Mouse (Mus musculus) left cerebral cortex, adult 8-10 months (tissue): ENCODE measurements around the gene Gdf1. TPM values are rescaled to one million over a fixed set of nuclear protein-coding genes. Genes with fewer than 3 reads are reported as not detected.

Source experiments
- DNase-seq, 2 experiments: peaks; one replicate each; pipeline ENCODE4 v3.0.0; 2022; ENCODE audit warnings: low spot score in 2 of 2
- total RNA-seq, 4 experiments: library from RNA; stranded (reverse); gene quantifications; 2 replicates each; pipeline ENCODE4 v1.2.4; 2022

Gene Gdf1
- total RNA-seq, 4 experiments from 2014 or later: 4.2 to 13.4 (median 7.4) TPM

- DNase-seq: peak in 1 of 2 experiments; percentile 32
These were observed 471 bp downstream of the Gdf1 start for GRCm38 (mm10) chr8:70329835-70330740.

DNA sequence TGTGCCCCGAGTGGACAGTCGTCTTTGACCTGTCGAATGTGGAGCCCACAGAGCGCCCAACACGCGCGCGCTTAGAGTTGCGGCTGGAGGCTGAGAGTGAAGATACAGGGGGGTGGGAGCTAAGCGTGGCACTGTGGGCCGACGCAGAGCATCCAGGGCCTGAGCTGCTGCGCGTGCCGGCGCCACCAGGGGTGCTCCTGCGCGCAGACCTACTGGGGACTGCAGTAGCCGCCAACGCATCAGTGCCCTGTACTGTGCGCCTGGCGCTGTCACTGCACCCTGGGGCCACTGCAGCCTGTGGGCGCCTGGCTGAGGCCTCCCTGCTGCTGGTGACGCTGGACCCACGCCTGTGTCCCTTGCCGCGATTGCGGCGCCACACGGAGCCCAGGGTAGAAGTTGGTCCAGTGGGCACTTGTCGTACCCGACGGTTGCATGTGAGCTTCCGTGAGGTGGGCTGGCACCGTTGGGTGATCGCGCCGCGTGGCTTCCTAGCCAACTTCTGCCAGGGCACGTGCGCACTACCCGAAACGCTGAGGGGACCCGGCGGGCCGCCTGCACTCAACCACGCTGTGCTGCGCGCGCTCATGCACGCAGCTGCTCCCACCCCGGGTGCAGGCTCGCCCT, 1.2 kb downstream of the Gdf1 start:
- DNase-seq: peak; percentile 60 to 76

DNA sequence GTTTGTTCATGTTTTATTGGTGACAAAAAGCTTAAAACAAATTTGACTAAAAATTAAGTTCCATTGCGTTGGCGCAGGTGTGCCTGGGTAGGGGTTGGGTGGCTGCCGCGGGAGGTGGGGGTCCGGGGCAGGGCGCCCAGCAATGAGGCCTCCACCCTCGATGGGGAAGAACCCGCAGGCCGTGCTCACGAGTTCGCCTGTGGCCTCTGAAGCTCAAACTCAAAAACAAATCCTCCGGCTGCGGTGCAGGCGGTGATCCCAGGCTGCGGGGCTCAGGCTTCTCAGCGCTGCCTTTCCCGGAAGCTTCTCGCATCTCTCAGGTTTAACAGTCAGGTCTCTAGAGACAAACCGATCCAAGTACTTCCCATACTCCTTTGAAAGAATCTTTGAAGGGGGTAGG, 1.9 kb downstream of the Gdf1 start:
- no peak for DNase-seq

DNA sequence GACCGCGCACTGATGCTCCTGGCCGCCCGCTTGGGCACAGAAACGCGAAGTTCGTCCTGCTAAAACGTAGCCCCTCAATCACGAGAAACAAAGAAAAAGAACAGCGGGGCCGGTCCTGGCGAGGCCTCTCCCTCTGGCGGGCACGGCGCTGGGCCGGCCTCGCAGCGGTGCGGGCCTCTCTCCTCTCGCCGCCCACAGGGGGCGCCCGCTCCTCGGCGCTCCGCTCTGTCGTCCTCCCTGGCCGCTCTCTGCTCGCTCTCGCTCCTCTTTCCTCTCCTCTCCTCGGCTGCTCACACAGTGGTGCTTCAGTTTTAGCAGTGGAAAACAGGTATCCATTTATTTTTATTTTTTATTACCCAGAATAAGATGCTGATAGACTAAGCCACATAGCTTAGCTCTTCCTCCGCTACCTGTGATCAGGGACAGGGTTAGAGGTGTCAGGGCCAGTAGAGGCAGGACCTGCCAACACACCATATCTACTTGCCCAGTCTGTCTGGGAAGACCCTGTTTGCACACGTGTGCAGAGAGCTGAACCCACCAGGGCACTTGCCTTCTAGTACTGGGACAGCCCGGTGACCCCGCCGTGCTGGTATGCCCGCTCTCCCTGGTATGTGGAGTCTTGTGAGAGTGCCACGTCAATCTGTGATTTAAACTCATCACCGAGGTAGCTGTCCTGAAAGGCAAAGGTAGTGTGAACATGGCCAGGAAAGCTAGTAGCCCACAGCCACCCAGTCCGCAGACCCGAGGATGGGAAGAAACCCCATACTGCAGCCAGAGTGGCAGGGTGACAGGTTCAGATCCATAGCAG, 2.7 kb downstream of the Gdf1 start:
- DNase-seq: peak; percentile 57 to 60

- no peak for DNase-seq
These were observed 3.2 kb downstream of the Gdf1 start for GRCm38 (mm10) chr8:70332878-70333202.

DNA sequence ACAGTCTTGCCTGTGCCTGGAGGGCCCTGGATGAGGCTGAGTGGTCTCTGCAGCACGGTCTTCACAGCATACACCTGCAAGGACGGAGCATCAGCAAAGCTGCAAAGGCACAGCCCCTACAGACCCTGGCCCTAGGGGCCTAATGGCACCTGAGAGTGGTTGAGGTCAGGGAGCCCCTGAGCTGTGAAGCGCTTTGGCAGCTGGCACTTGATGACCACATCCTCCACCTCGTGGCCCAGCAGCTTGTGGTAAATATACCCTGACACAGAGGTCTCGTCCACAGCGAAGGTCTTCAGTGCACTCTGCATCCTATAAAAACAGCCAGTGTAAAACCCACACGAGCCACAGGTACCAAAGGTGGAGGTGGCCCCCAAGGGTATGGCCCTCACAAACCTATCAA, 9.3 kb downstream of the Gdf1 start:
- no peak for DNase-seq

DNA sequence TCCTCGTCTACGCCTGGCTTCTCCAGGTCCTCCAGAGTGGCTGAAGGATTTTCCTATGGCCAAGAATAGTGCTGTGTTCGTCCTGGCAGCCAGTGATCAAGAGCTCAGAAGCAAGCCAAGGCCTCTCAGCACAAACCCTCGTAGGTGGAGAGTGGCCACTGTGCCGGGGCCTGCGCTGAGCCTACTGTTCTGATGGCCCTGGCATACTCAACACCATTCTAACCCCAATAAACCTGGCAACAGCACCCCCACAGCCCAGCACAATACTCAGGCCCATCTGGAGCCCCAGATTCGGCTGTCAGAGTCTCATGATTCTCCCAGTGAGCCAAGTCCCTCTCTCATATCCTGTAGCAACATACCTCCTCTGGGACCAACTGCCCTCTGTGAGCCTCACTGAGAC, 11.0 kb downstream of the Gdf1 start:
- no peak for DNase-seq

- DNase-seq: no peak
These were observed 12.4 kb downstream of the Gdf1 start for GRCm38 (mm10) chr8:70342007-70342406.

DNA sequence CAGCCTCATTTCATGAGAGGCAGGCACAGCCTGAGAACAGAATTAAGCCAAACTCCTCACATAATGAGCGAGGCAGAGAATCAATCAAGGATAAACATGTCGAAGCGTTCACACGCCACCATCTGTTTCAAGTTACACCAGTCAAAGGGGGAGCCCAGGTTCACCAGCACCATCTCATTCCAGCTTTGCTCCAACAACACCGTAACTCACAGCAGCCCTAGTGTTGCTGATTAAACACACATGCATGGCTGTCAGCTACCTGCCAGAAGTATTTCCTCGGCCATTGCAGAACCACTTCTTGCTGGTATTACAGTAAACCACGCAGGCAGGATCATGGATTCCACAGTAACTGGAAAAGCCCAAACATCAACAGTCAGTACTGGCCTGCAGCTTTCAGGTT, 13.5 kb downstream of the Gdf1 start:
- DNase-seq: no peak

- DNase-seq: no peak
These were observed 14.1 kb downstream of the Gdf1 start for GRCm38 (mm10) chr8:70343696-70344095.

DNA sequence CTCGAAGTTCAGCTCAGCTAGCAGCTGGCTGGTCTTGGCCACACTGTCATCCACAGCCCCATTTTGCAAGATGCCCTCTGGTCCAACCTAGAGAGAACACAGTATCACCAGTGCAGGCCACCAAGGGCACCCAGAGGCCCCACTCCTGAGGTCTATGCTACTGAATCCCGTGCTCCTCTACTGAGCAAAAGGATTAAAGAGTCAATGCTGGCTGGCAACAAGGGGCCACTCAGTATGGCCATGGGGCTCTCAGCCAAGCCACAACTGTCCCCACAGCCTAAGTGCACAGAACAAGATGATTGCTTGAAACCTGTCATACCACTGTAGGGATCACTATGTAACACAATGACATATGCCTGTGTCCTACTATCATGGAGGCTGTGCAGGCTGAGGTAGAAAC, 14.7 kb downstream of the Gdf1 start:
- DNase-seq: no peak

DNA sequence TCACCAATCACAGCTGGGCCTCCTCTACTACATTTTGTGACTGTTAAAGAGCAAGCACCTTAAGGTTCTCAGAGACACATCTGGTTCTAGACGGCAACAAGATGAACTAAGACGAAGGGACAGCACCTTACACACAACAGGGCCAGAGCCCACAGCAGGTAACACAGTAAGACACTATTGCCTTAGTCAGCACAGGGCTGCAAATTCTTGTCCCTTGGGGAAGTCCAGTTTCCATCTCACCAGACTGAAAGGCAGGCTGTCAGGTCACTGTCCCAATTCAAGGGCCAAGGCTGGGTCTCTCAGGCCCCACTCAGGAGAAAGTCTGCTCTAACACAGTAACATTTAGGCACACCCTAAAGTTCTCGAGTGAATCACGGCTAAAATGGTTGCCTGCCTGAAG, 17.8 kb downstream of the Gdf1 start:
- DNase-seq: no peak

DNA sequence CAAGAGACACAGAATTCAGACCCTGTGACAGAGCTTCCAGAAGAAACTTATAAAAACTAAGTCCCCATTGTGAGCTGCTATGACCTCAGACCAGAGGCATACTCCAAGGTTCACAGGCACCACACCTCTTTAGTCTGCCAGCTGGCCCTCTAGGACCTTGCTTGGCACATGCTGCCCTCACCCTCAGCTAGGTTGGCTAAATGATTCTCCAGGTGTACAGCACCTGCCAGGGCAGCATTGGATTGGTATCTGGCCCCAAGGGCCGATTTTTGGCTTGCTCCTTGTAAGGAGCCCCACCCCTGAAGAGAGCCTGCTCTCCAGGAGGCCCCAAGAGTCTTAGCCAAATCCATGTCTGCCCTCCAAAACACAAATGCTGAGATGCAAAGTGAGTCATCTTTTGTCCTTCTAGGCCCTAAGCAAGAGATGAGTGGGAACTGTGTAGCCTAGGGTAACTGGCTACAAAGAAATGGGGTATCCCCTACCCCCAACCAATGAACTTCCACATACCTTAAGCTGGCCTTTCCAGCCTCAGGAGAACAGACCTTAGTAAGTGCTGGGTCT, 18.3 kb downstream of the Gdf1 start:
- DNase-seq: no peak

- DNase-seq: peak in 1 of 2 experiments; percentile 61
These were observed 21.7 kb downstream of the Gdf1 start for GRCm38 (mm10) chr8:70351035-70351999.

DNA sequence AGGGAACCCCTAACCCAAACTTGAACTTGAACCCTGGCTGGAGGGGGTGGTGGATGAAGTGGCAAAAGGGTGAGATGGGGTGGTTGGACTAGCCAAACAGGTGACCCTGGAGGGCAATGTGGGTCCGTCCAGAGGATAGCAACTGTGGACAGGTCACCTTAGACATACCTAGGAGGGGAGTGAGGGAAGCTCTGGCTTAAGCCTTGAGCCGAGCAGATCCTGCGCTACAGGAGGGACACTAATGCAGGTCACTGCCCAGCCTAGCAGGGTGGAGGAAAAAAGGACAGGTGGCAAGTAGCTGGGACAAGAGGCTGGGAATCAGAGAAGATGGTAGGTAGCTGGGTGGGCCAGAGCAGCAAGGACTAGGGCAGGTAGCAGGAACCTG, 22.4 kb downstream of the Gdf1 start:
- DNase-seq: no peak

DNA sequence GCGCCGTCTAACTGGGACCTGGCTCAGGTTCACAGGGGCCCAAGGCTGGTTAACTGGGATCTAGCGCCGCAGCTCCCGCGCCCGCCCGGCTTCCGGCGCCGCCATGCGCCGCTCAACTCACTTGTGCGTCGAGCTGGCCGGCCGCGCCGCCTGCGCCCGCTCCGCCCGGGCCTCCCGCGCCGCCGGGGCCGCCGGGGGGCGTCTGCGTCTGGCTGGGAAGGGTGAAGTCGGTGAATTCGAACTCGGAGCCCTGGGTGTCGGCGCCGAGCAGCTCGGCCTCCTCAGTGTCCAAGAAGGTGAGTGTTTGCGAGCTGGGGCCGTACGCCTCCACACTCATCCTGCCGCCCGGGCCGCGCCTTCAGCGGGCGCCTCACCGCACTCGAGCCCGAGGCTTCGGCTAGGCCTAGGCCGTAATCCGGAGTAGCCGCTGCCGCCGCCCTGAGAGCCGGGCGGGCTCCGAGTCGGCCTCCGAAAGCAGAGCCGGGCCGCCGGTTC, 23.1 kb downstream of the Gdf1 start:
- DNase-seq: no peak

- peak; percentile 98 for DNase-seq
These were observed 23.7 kb downstream of the Gdf1 start, which contains the start of gene Upf1 for GRCm38 (mm10) chr8:70353194-70353817. Upf1 (minus strand) TSS chr8:70353278.

GRCm38 (mm10) chr8:70354004-70354403, 24.4 kb downstream of the Gdf1 start:
- DNase-seq: peak; percentile 28 to 60

DNA sequence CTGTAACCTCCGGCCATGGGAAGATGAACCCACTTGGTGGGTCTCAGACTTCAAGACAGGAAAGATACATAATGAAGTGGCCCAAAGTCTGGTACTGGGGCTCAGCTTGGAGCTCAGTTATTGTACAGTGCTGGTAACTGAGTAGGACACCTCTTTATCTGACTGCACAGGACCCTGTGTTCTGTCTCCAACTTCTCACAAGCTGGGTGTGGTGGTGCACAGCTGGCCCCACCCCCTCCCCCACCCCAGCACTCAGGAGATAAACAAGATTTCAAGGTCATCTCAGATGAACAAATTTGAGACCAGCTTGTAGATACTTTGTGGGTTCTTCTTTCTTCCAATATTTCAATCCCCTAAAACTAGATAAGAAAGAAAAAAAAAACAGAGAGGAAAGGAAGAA, 26.5 kb downstream of the Gdf1 start:
- no peak for DNase-seq

DNA sequence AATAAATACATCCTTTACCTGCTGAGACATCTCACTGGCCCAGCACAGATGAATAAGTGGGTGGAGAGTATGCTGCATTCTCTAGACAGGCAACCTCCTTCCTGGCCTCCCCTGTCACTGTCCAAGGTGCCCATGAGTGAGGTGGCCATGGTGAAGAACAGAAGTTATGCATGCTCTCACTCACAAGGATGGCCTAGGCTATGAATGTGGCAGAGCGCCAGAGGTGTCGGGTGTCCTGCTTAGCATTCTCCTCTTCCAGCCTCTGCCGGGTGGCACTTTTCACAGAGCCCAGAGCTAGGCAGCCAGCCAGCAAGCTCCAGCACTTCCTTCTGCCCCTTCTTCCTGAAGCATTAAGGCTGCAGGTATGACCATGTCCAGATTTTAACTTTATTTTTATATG, 29.8 kb downstream of the Gdf1 start:
- no peak for DNase-seq
